Mouse (Mus musculus): ENCODE data around the gene Cdc42bpa. TPM values are rescaled to one million over a fixed set of nuclear protein-coding genes. Genes with fewer than 3 reads are reported as not detected.

Cdc42bpa gene
- total and polyA plus RNA-seq, 3 experiments, result 11.1 to 41.5 (median 40.8) TPM

- H3K79me2 ChIP-seq (replicated peaks; ENCODE audit: control insufficient read depth, insufficient read depth, low read length), result no peaks in the 10 kb centered on the region; the same call in 1 of the 2 replicates
- H3K36me3 ChIP-seq (ENCODE audit: control insufficient read depth, insufficient read depth, low read length), result peaks cover 2% of the 10 kb centered on the region; the same call in 1 of the 2 replicates
- H3K27me3 ChIP-seq (ENCODE audit: control insufficient read depth, insufficient read depth, low read length), result no peaks in the 10 kb centered on the region
- H3K4me3 ChIP-seq, result no peak overlapping the region
- TF ChIP-seq EP300 (IDR thresholded peaks at IDR 0.05; ENCODE audit: insufficient read depth, low read depth, low read length) (no peak), CTCF (IDR thresholded peaks at IDR 0.05) (no peak), POLR2A (IDR thresholded peaks at IDR 0.05; ENCODE audit: insufficient read depth, low read depth, low read length) (no peak)
- intact Hi-C loops (cut with DNase I), result no loop called here
- H3K4me1 ChIP-seq (ENCODE audit: control insufficient read depth, insufficient read depth, low read length), result peaks cover 11% of the 10 kb centered on the region; the same call in 1 of the 2 replicates
- DNase-seq, result no peak
- H3K9ac ChIP-seq (ENCODE audit: low read depth, low read length), result peak overlapping the region; percentile 22; the same call in 1 of the 2 replicates
- WGBS, result 81% methylated on average over 4 of the region's 4 CpGs
- peak overlapping the region; percentile 87 for H3K27ac ChIP-seq
These were observed 218.8 kb downstream of the Cdc42bpa start for GRCm38 (mm10) chr1:180179100-180179499.

DNA sequence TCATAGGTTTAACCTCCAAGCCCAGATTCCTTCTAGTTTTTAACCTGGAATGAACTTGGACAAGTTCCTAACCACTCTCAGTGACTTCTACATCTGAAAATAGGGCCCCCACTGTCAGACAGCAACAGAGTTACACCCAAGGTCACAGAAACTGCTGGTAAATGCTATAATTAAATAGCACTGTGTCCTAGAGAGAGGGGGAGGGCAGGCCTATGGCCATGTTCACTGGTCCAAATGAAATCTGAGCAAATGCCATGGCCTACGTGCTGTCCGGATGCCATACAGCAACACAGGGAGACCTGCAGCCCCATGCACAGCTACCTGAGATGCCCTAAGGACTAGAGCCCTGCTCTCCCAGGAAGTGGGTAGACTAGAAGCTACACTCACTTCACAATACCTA lies 219.6 kb downstream of the Cdc42bpa start:
- peak overlapping the region; percentile 87 for H3K27ac ChIP-seq
- TF ChIP-seq EP300 (IDR thresholded peaks at IDR 0.05; ENCODE audit: insufficient read depth, low read depth, low read length), result peak; percentile 43; the same call in 1 of the 2 replicates
- no peak for TF ChIP-seq POLR2A (IDR thresholded peaks at IDR 0.05; ENCODE audit: insufficient read depth, low read depth, low read length)
- no peak for TF ChIP-seq CTCF (IDR thresholded peaks at IDR 0.05)
- intact Hi-C loops (cut with DNase I), result no loop called here

GRCm38 (mm10) chr1:180181304-180181965 lies 221.2 kb downstream of the Cdc42bpa start:
- Histone ChIP-seq H3K36me3 (ENCODE audit: control insufficient read depth, insufficient read depth, low read length) (no peaks in the 10 kb centered on the region; the same call in 1 of the 2 replicates), H3K4me3 (no peak overlapping the region), H3K27ac (peak overlapping the region; percentile 60), H3K79me2 (replicated peaks; ENCODE audit: control insufficient read depth, insufficient read depth, low read length) (no peaks in the 10 kb centered on the region; the same call in 1 of the 2 replicates), H3K4me1 (ENCODE audit: control insufficient read depth, insufficient read depth, low read length) (peaks cover 12% of the 10 kb centered on the region; the same call in 1 of the 2 replicates), H3K9ac (ENCODE audit: low read depth, low read length) (peak overlapping the region; percentile 15; the same call in 1 of the 2 replicates), H3K27me3 (ENCODE audit: control insufficient read depth, insufficient read depth, low read length) (no peaks in the 10 kb centered on the region)
- no peak for DNase-seq
- intact Hi-C loops (cut with DNase I), result no loop called here
- TF ChIP-seq POLR2A (IDR thresholded peaks at IDR 0.05; ENCODE audit: insufficient read depth, low read depth, low read length), result no peak
- TF ChIP-seq EP300 (IDR thresholded peaks at IDR 0.05; ENCODE audit: insufficient read depth, low read depth, low read length), result no peak
- TF ChIP-seq CTCF (IDR thresholded peaks at IDR 0.05), result no peak
- 72% methylated on average over 7 of the region's 7 CpGs for WGBS

More for the DNA sequence above, 219.6 kb downstream of the Cdc42bpa start:
- Histone ChIP-seq H3K9ac (ENCODE audit: low read depth, low read length) (peak overlapping the region; percentile 18), H3K79me2 (replicated peaks; ENCODE audit: control insufficient read depth, insufficient read depth, low read length) (no peaks in the 10 kb centered on the region; the same call in 1 of the 2 replicates), H3K27me3 (ENCODE audit: control insufficient read depth, insufficient read depth, low read length) (no peaks in the 10 kb centered on the region), H3K4me3 (no peak overlapping the region), H3K4me1 (ENCODE audit: control insufficient read depth, insufficient read depth, low read length) (peaks cover 11% of the 10 kb centered on the region; the same call in 1 of the 2 replicates), H3K36me3 (ENCODE audit: control insufficient read depth, insufficient read depth, low read length) (no peaks in the 10 kb centered on the region; the same call in 1 of the 2 replicates)
- DNase-seq, result peak in 1 of 2 experiments; percentile 56
- 61% methylated on average over 2 of the region's 2 CpGs for WGBS

GRCm38 (mm10) chr1:180181966-180182319 lies 221.7 kb downstream of the Cdc42bpa start:
- Histone ChIP-seq H3K9ac (ENCODE audit: low read depth, low read length) (peak overlapping the region; percentile 33), H3K79me2 (replicated peaks; ENCODE audit: control insufficient read depth, insufficient read depth, low read length) (no peaks in the 10 kb centered on the region; the same call in 1 of the 2 replicates), H3K27me3 (ENCODE audit: control insufficient read depth, insufficient read depth, low read length) (no peaks in the 10 kb centered on the region), H3K4me1 (ENCODE audit: control insufficient read depth, insufficient read depth, low read length) (peaks cover 12% of the 10 kb centered on the region; the same call in 1 of the 2 replicates), H3K27ac (peak overlapping the region; percentile 60), H3K4me3 (no peak overlapping the region), H3K36me3 (ENCODE audit: control insufficient read depth, insufficient read depth, low read length) (no peaks in the 10 kb centered on the region; the same call in 1 of the 2 replicates)
- intact Hi-C loops (cut with DNase I), result no loop called here
- DNase-seq, result no peak
- no peak for TF ChIP-seq POLR2A (IDR thresholded peaks at IDR 0.05; ENCODE audit: insufficient read depth, low read depth, low read length)
- TF ChIP-seq CTCF (IDR thresholded peaks at IDR 0.05), result peak; percentile 30
- 0 out of 2 replicates have a peak, but pooled peaks have one; percentile 3 for TF ChIP-seq EP300 (IDR thresholded peaks at IDR 0.05; ENCODE audit: insufficient read depth, low read depth, low read length)
- WGBS, result 67% methylated on average over 9 of the region's 9 CpGs

DNA sequence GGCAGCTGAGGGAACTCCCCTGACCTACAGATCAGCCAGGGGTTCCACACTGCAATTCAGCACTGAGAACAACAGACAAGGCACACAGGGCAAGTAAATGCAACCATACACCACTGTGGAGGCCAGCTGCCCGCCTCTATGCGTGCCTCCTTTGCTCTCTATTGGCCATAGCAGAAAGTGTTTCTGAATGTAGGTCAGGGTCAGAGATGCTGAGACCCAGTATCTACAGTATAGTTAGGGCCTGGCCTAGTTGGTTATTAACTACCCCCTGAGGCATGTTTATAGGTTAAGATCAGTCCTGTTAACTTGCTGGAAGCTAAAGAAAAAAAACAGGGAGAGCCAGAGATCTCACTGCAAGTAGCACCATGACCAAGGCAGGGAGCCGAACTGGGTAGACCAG lies 222.5 kb downstream of the Cdc42bpa start:
- no peak for DNase-seq
- 63% methylated on average over 3 of the region's 3 CpGs for WGBS
- Histone ChIP-seq H3K27ac (peak overlapping the region; percentile 60), H3K9ac (ENCODE audit: low read depth, low read length) (peak overlapping the region; percentile 43), H3K27me3 (ENCODE audit: control insufficient read depth, insufficient read depth, low read length) (no peaks in the 10 kb centered on the region), H3K4me3 (no peak overlapping the region), H3K4me1 (ENCODE audit: control insufficient read depth, insufficient read depth, low read length) (peaks cover 12% of the 10 kb centered on the region; the same call in 1 of the 2 replicates), H3K36me3 (ENCODE audit: control insufficient read depth, insufficient read depth, low read length) (peaks cover 3% of the 10 kb centered on the region; the same call in 1 of the 2 replicates), H3K79me2 (replicated peaks; ENCODE audit: control insufficient read depth, insufficient read depth, low read length) (no peaks in the 10 kb centered on the region; the same call in 1 of the 2 replicates)
- TF ChIP-seq CTCF (IDR thresholded peaks at IDR 0.05), result no peak
- no peak for TF ChIP-seq EP300 (IDR thresholded peaks at IDR 0.05; ENCODE audit: insufficient read depth, low read depth, low read length)
- no peak for TF ChIP-seq POLR2A (IDR thresholded peaks at IDR 0.05; ENCODE audit: insufficient read depth, low read depth, low read length)
- intact Hi-C loops (cut with DNase I), result no loop called here

Data from heart, adult 2 months (tissue).